Mouse (Mus musculus): ENCODE data around the gene Tns3.

DNA sequence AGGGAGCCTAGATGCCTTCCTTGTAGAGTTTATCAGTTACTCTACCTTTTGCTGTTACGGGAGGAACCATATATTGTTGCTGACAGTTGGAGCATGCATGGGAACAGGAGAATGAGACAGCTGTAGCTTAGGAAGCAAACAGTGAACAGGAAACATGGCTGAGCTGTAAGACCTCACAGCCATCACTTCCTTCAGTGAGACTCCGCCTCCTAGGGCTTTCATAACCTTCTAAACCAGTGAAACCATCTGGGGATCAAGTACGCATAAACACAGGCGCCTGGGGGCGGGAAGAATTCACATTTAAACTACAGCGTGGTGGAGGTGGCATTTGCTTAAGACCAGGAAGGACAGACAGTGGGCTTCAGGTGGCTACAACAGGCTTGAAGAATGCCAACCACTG lies 208.7 kb downstream of the Tns3 start:
- TF ChIP-seq CTCF (IDR thresholded peaks at IDR 0.05; ENCODE audit: low read depth, low read length), result no peak
- TF ChIP-seq POLR2A (IDR thresholded peaks at IDR 0.05; ENCODE audit: extremely low read depth, insufficient read depth, low read length), result no peak
